Mouse (Mus musculus) heart, adult 2 months (tissue): ENCODE data around the gene Tmem41b. TPM values are rescaled to one million over a fixed set of nuclear protein-coding genes. Genes with fewer than 3 reads are reported as not detected.
A peak's percentile ranks its signal among the peaks of the same experiment; 100 is the strongest.

ENCODE experiments used
- DNase-seq, 2 experiments: peaks; one replicate each; pipeline ENCODE4 v3.0.0; 2021
- H3K27ac ChIP-seq: fragments of 200-600 bp; 2 replicates; pipeline ENCODE4 v1.8.1; 2022
- H3K27me3 ChIP-seq: fragments of 200-500 bp; 2 replicates; pipeline ENCODE4 v1.6.1; 2012; ENCODE audit warnings: mild to moderate bottlenecking, low read length, inconsistent platforms, mixed read lengths; ENCODE audit not compliant: control insufficient read depth, insufficient read depth
- H3K36me3 ChIP-seq: fragments of 200-500 bp; 2 replicates; pipeline ENCODE4 v1.6.1; 2012; ENCODE audit warnings: low read length, inconsistent platforms; ENCODE audit not compliant: control insufficient read depth, insufficient read depth
- H3K4me1 ChIP-seq: fragments of 200-500 bp; 2 replicates; pipeline ENCODE4 v1.6.1; 2011; ENCODE audit warnings: low read length; ENCODE audit not compliant: control insufficient read depth, insufficient read depth
- H3K4me3 ChIP-seq: fragments of 200-600 bp; 2 replicates; pipeline ENCODE4 v1.8.1; 2022
- H3K79me2 ChIP-seq: fragments of 200-500 bp; replicated peaks from 2 replicates; pipeline ENCODE4 v1.6.1; 2012; ENCODE audit warnings: mild to moderate bottlenecking, inconsistent platforms, low read length, moderate library complexity, mixed read lengths; ENCODE audit not compliant: control insufficient read depth, insufficient read depth
- H3K9ac ChIP-seq: fragments of 200-500 bp; 2 replicates; pipeline ENCODE4 v1.6.1; 2012; ENCODE audit warnings: low read depth, mild to moderate bottlenecking, control low read depth, inconsistent platforms, low read length, mixed read lengths
- CTCF ChIP-seq: fragments of 200-600 bp; IDR thresholded peaks from 2 replicates; pipeline ENCODE4 v1.8.1; 2022; ENCODE audit warnings: antibody characterized with exemption, mild to moderate bottlenecking, moderate library complexity
- EP300 ChIP-seq: fragments of 200-500 bp; IDR thresholded peaks from 2 replicates; pipeline ENCODE4 v1.6.1; 2011; ENCODE audit warnings: low read depth, low read length, control low read depth; ENCODE audit not compliant: insufficient read depth
- POLR2A ChIP-seq: fragments of 200-500 bp; IDR thresholded peaks from 2 replicates; pipeline ENCODE4 v1.6.1; 2011; ENCODE audit warnings: mild to moderate bottlenecking, low read depth, low read length, control low read depth; ENCODE audit not compliant: insufficient read depth
- WGBS: fragments of 180-500 bp; shearing (Covaris S2); methylation state at CpG from one replicate; pipeline ENCODE4 v1.1.7; 2018; 5-methylcytosine and 5-hydroxymethylcytosine counted together
- intact Hi-C: fragments of 180-260 bp; cut with DNase I; formaldehyde crosslinking; loops from one replicate; pipeline ENCODE4 v1.15.1; 2025
- polyA plus RNA-seq: library from polyadenylated mRNA; depleted of rRNA; stranded (reverse); fragments of >200 nt; gene quantifications from 2 replicates; pipeline ENCODE4 v1.2.3, GENCODE M21; 2012
- total RNA-seq, 2 experiments: library from RNA; stranded (reverse); gene quantifications; 2 replicates each; pipeline ENCODE4 v1.2.3; 2021

Tmem41b gene
- total and polyA plus RNA-seq, 3 experiments, result 22.2 to 55.6 (median 51.1) TPM

DNA sequence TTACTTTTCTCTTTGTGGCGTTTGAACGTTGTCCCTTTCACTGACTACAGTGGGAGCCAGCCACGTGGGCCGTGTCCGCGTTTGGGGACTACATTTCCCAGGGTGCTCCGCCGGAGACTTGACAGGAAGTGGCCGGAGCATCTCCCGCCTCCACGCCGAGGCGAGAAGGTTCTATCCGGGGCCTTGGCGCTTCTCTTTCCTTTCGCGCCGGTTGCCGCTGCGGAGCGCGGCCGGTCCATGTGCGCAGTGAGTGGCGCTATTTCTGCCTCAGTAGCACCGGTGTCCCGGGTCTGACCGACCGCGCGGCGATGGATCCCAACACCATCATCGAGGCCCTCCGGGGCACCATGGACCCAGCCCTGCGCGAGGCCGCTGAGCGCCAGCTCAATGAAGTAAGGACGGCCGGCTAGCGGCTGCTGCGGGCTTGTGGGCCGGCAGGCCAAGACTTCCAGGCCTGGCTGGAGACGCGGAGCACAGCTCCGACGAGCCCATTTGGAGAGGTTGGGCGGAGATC, 31.4 kb upstream of the Tmem41b start, which contains the start of gene Ipo7:
Gene Ipo7, plus strand, starts transcription at position 158 of the 514 bp plus-strand sequence.
- intact Hi-C loops, result loop anchor here (2.0 kb wide), 1 partner anchor 31 kb away; the partner anchor contains the start of gene Tmem41b
- peaks cover 2% of the 10 kb centered on the region for H3K4me1 ChIP-seq
- peak within 1 kb of the TSS; percentile 85 for H3K27ac ChIP-seq
- peaks cover 2% of the 10 kb centered on the region for H3K79me2 ChIP-seq
- TF ChIP-seq POLR2A, result peak; percentile 90
- TF ChIP-seq EP300, result peak; percentile 61
- no peak for TF ChIP-seq CTCF
- H3K27me3 ChIP-seq, result no peaks in the 10 kb centered on the region
- peaks cover 9% of the 10 kb centered on the region for H3K36me3 ChIP-seq
- peak within 1 kb of the TSS; percentile 99 for H3K9ac ChIP-seq
- under 1% methylated on average over 48 of the region's 48 CpGs for WGBS
- H3K4me3 ChIP-seq, result peak within 1 kb of the TSS; percentile 81
- DNase-seq, result peak; percentile 93 to 94

DNA sequence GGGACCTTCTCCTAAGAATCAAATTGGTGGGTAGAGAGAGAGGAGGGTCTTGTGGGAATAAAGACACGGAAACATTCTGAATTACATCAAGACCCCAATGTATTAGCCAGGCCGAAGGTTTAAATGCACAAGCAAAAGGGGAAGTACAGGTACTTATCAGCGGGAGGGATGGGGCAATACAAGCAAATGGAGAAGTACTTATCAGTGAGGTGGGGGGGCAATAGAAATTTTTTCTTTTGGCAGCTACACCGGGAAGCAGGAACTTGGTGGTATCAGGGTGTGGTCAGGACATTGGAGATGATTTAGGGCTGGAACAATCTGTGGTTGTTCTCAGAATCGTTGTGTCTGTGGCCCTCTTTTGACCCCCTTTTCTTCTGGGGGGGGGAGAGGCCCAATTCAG, 27.5 kb upstream of the Tmem41b start:
- TF ChIP-seq EP300 (no peak), CTCF (no peak), POLR2A (no peak)
- Histone ChIP-seq H3K79me2 (peaks cover 2% of the 10 kb centered on the region), H3K27ac (no peak overlapping the region), H3K9ac (no peak overlapping the region), H3K4me1 (peaks cover 2% of the 10 kb centered on the region; the same call in 1 of the 2 replicates), H3K4me3 (no peak overlapping the region), H3K27me3 (no peaks in the 10 kb centered on the region), H3K36me3 (0 out of 2 replicates have a peak, but pooled peaks cover 2% of the 10 kb centered on the region)
- no peak for DNase-seq
- WGBS, result 58% methylated on average over 5 of the region's 5 CpGs
- intact Hi-C loops, result no loop called here

GRCm38 (mm10) chr7:110011417-110011816, 24.7 kb upstream of the Tmem41b start:
- Histone ChIP-seq H3K4me1 (no peaks in the 10 kb centered on the region), H3K27ac (no peak overlapping the region), H3K27me3 (no peaks in the 10 kb centered on the region), H3K36me3 (no peaks in the 10 kb centered on the region), H3K9ac (no peak overlapping the region), H3K4me3 (no peak overlapping the region), H3K79me2 (no peaks in the 10 kb centered on the region)
- intact Hi-C loops, result no loop called here
- 60% methylated on average over 1 of the region's 1 CpGs for WGBS
- no peak for DNase-seq
- TF ChIP-seq POLR2A, result no peak
- TF ChIP-seq EP300, result no peak
- TF ChIP-seq CTCF, result no peak

DNA sequence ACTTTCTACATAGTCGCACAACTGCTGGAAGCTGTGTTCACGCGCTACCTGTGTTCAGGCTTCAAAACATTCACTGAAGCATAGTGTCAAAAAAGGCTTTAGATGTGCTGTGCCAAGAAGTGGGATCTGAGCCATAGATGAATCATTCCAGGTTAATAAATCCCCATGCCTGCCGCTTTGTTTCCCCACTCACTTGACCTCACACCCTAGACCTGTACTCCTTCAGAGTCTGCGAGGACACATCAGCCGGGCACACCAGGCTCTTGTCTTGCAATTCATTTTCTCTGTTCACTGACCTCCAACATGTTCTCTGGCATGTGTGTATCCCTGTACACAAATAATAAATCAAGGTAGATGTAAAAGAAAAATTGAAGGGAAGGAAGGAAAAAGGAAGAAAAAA, 22.4 kb upstream of the Tmem41b start:
- H3K4me3 ChIP-seq, result no peak overlapping the region
- no peak overlapping the region for H3K27ac ChIP-seq
- 94% methylated on average over 6 of the region's 6 CpGs for WGBS
- H3K9ac ChIP-seq, result no peak overlapping the region
- intact Hi-C loops, result no loop called here
- TF ChIP-seq POLR2A (no peak), EP300 (no peak), CTCF (no peak)
- H3K27me3 ChIP-seq, result no peaks in the 10 kb centered on the region
- H3K36me3 ChIP-seq, result no peaks in the 10 kb centered on the region
- H3K4me1 ChIP-seq, result no peaks in the 10 kb centered on the region
- no peak for DNase-seq
- H3K79me2 ChIP-seq, result no peaks in the 10 kb centered on the region

DNA sequence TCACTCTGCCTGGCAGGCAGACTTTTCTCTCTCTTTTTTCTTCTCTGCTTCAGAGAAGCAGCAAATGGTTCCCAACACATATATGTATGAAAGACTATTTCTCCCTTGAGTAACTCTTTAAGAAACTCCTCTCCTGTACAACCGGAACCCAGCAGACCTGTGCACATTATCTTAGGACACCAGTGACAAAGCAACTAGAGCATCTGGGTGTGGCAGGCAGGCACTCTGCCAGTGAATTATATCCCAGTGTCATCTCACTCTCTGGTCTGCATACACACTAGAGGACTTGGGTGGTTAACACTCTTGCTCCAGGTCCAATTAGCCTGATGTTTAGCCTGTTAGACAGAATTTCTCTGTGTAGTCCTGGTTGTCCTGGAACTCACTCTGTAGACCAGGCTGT, 21.8 kb upstream of the Tmem41b start:
- no peaks in the 10 kb centered on the region for H3K4me1 ChIP-seq
- H3K79me2 ChIP-seq, result no peaks in the 10 kb centered on the region
- TF ChIP-seq POLR2A (no peak), CTCF (no peak), EP300 (no peak)
- no peaks in the 10 kb centered on the region for H3K27me3 ChIP-seq
- DNase-seq, result no peak
- H3K9ac ChIP-seq, result no peak overlapping the region
- WGBS, result 85% methylated on average over 1 of the region's 1 CpGs
- no peaks in the 10 kb centered on the region for H3K36me3 ChIP-seq
- H3K4me3 ChIP-seq, result no peak overlapping the region
- no peak overlapping the region for H3K27ac ChIP-seq
- intact Hi-C loops, result no loop called here

GRCm38 (mm10) chr7:110006471-110007195, 19.9 kb upstream of the Tmem41b start:
- H3K4me3 ChIP-seq, result no peak overlapping the region
- intact Hi-C loops, result no loop called here
- H3K9ac ChIP-seq, result no peak overlapping the region
- H3K27ac ChIP-seq, result no peak overlapping the region
- no peaks in the 10 kb centered on the region for H3K4me1 ChIP-seq
- 77% methylated on average over 5 of the region's 5 CpGs for WGBS
- no peaks in the 10 kb centered on the region for H3K27me3 ChIP-seq
- no peaks in the 10 kb centered on the region for H3K36me3 ChIP-seq
- TF ChIP-seq POLR2A (no peak), EP300 (no peak), CTCF (no peak)
- no peaks in the 10 kb centered on the region for H3K79me2 ChIP-seq
- DNase-seq, result no peak
